Mouse (Mus musculus) colon, adult 2 months (tissue): Measurements from ENCODE around the gene A1bg. TPM values are rescaled to one million over a fixed set of nuclear protein-coding genes. Genes with fewer than 3 reads are reported as not detected.

ENCODE experiments used
- polyA plus RNA-seq: library from polyadenylated mRNA; depleted of rRNA; stranded (reverse); fragments of >200 nt; gene quantifications from 2 replicates; pipeline ENCODE4 v1.2.3, GENCODE M21; 2012; rRNA removed

Gene A1bg
- polyA plus RNA-seq, result not detected in 2 replicates

DNA sequence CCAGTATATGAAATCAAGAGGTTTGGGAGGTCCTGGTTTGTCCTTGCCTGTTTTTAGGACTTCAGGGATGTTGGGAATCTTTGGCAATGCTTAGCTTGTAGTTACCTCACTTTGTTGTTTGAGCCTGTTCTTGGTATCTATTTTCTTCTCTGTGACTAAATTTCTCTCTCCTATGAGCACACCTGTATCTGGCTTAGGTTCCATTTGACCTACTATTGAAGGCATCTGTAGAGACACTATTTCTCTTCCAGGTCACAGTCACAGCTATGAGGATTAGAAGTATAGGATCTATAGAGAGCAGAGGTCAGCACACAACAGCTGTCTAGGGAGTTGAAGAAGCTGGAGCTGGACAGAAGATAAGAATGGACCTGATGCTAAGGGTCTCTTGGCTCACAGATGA is at the start of gene A1bg:
A1bg (minus strand) TSS at position 101 of the 400 bp plus-strand sequence.

DNA sequence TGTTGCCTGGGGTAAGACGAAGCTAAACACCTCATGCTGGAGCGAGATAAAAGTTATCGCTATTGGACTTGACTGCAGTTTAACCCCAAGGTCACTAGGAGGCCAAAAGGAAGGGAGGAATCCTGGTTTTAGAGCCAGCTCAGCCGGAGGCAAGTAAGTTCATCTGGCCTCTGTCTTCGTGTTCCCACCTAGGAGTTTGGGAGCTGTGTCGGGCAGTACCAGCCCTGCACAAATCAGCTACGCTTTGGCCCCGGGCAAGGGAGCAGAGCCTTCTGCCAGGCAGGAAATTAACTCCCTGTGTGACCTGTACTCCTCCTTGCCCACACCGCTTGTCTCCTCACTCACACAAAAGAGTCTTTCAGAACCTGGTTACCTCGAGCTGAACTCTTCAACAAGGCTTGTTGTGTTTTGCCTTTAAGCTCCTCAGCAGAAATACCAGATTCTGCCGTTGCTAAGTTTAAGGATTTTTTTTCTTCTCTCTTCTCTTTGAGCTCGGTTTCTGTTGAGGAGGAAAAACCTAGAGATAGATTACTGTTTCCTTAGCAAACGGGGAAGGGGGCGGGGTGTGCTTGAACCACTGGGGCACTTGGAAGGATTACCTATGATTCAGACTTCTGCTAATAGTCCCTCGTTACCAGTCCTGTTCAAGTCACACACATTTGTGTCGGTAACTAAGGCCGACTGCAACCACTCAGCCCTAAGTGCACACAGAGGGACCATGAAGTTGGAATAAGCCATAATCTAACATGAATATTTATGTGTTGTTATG is 69.4 kb downstream of the A1bg start, which contains the start of gene Fam84b:
Fam84b (minus strand) TSS at position 548 of the 769 bp plus-strand sequence.

Other genes with a start within 250 kb of the A1bg start
- 18.8 and 22.6 TPM in 2 replicates for gene Fam84b, start 69.2 kb downstream of the A1bg start, polyA plus RNA-seq